Mouse (Mus musculus) left cerebral cortex, postnatal 36 days (tissue): Measurements from ENCODE around the gene Ptx3. TPM values are rescaled to one million over a fixed set of nuclear protein-coding genes. Genes with fewer than 3 reads are reported as not detected.
"Not testable (repeated sequence)": the region's sequence is repeated elsewhere in the genome, so short reads cannot be mapped to it uniquely, and the experiment has no call there.

ENCODE experiments used
- DNase-seq, 2 experiments: peaks; one replicate each; pipeline ENCODE4 v3.0.0; 2021 to 2022; ENCODE audit warnings: low spot score in 2 of 2, mixed read lengths in 1 of 2
- intact Hi-C: fragments of 180-260 bp; cut with DNase I; formaldehyde crosslinking; loops from one replicate; pipeline ENCODE4 v1.15.1; 2025
- total RNA-seq, 2 experiments: library from RNA; stranded (reverse); gene quantifications; 2 replicates each; pipeline ENCODE4 v1.2.3; 2021

Ptx3 gene
- total RNA-seq, result under 1 TPM; 0.20 to 0.54 TPM

- no peak for DNase-seq
- intact Hi-C loops, result loop anchor here (5.0 kb wide), 1 partner anchor 217 kb away; no protein-coding TSS in a partner anchor
Measured at GRCm38 (mm10) chr3:66219655-66220191, at the start of gene Ptx3. TSS of gene Ptx3 (plus strand) at chr3:66219910.

GRCm38 (mm10) chr3:66172907-66173306, 46.8 kb upstream of the Ptx3 start:
- intact Hi-C loops, result no loop called here

DNA sequence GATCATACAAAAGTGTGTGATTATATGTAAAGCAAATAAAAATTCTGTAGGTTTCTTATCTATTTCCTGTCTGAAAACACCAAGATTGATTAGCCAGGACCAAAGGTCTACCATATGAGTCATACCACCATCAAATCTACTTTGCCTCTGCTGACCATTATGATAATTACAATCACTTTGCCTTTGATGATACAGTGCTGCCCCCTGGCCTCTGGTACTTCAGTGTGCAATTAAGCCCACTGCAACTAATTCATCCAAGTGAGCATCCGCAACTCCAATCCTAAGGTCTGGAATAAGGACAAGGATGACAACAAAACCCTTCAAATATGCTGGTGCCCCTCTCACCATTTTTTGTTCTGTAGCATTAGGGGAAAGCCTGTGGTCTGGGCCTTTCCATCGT, 40.1 kb upstream of the Ptx3 start:
- DNase-seq, result no peak
- intact Hi-C loops, result no loop called here

More at GRCm38 (mm10) chr3:66172907-66173306, 46.8 kb upstream of the Ptx3 start:
- DNase-seq, result peak in 1 of 2 experiments; percentile 3

DNA sequence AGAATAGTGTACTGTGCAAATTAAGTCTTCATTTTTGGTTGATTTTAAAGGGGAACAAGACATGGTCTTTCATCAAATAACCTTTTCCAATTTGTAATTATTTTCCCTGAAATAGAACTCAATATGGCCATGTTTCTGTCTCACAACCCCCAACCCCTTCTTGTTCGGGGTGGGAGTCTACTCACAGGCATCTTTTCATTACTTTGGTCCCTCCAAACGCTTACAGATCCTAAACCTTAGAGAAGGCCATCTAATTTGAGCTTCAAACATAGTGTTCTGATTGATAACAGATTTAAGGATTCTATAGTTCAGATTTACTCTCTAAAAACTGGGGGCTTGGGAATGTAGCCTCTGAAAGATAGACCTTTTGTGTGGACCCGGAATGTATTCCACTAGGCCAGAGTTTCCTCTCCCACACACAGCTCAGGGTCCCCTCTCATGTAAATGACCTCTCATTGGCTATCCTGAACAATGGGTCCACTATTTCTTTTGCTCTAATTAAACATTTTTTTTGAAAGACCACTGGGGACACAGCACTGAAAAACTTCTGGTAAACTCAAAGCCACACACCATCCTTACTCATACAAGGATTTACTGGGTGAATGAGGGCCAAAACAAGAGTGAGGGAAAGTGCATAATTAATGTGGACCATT, 25.7 kb upstream of the Ptx3 start:
- DNase-seq, result no peak
- intact Hi-C loops, result no loop called here

DNA sequence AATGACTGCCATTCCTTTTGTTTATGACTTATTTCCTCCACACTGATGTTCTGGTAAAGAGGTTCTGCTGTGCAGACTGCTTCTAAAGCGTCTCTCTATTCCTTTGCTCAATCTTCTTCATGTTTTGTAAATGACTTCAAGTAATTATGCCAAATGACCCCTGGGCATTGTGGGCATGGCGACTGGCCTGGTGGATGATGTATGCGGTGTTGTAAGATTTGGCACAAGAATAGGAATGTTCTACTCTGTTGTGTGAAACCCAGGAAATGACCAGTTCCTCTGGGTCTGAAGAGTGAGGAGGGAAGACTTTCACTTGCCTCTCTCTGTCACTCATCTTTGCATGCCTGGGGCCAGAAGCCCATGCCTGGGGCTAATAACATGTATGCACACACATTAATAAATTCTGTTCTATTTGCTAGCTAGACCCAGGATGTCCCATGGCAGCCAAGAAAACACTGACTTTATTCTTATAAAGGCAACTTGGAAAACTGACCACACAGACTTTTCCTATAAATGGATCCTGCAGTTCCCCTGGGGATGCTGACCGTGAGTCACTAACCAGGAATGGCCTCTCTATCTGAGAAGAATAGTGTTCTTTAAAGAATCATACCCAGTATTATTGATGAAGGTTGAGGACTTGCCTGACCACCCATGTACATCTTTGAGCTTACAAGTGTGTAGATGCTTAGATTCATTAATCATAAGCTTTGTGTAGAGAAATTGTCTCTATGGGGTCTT, 10.7 kb upstream of the Ptx3 start:
- intact Hi-C loops, result no loop called here
- DNase-seq, result no peak

DNA sequence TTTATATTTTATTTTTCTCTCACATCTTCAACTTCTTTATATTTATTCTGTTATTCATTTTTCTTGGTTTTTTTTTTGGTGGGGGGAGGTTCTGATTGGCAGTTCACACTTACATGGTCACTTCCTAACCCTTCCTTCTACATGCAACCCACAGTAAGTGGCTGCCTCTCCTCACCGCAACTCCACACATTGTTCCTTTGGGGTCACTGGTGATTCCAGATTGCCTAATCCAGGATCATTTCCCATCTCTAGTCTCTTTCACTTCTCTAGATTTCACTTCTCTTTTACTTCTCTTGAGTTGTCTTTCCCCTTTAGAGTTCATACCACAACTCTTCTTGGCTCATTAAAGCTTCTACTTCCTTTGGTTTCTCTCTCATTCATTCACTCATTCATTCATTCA, 6.2 kb upstream of the Ptx3 start:
- intact Hi-C loops, result no loop called here
- DNase-seq, result no peak

DNA sequence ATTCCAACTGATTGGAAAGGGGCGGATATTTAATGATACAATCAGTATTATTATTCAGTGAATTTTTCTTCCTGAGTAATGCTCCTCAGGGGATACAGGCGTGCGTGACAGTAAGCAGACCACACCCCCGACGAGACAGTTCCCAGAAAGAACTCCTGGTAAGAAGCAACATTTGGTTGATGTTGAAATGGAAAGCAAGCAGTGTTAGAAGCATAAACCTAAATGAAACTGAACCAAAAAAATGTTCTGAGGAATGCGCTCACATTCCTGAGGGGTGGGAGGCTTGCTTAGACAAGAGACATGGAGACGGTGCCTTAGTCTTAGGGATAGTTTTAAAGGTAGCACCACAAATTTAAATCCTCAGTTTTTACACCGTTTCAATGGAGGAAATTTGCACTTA, 4.0 kb upstream of the Ptx3 start:
- DNase-seq, result no peak

GRCm38 (mm10) chr3:66220554-66221242, 988 bp downstream of the Ptx3 start:
- peak; percentile 43 to 71 for DNase-seq
- intact Hi-C loops, result loop anchor here (5.0 kb wide), 1 partner anchor 218 kb away; no protein-coding TSS in a partner anchor

More for the DNA sequence above, 4.0 kb upstream of the Ptx3 start:
- intact Hi-C loops, result no loop called here

DNA sequence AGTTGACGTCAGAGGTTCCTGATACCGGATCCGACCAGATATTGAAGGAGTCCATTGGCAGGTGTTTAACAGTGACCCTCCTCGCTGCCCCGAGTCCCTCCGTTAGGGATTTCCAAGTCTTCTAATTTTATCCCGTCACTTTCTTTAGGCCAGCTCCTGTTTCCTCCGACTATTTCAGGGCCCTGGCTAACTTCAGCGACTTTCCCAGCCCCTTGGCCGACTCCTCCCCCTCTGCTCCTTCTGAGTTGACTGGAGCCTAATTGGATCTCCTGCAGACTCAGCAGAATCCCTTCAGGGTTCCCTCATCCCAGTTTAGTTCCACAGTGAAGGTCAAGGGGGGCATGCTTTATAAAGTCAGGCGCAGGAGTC, 1.5 kb downstream of the Ptx3 start:
- no peak for DNase-seq
- intact Hi-C loops, result loop anchor here (5.0 kb wide), 1 partner anchor 219 kb away; no protein-coding TSS in a partner anchor

- DNase-seq, result no peak
- intact Hi-C loops, result loop anchor here (5.0 kb wide), 1 partner anchor 223 kb away; no protein-coding TSS in a partner anchor
Measured at GRCm38 (mm10) chr3:66224931-66225537, 5.3 kb downstream of the Ptx3 start.

GRCm38 (mm10) chr3:66236234-66236871, 16.6 kb downstream of the Ptx3 start:
- DNase-seq, result not testable (repeated sequence)
- intact Hi-C loops, result loop anchor here (5.0 kb wide), 1 partner anchor 234 kb away; no protein-coding TSS in a partner anchor

GRCm38 (mm10) chr3:66240476-66240875, 20.8 kb downstream of the Ptx3 start:
- intact Hi-C loops, result no loop called here

GRCm38 (mm10) chr3:66251842-66252241, 32.1 kb downstream of the Ptx3 start:
- DNase-seq, result no peak
- intact Hi-C loops, result no loop called here

More at GRCm38 (mm10) chr3:66240476-66240875, 20.8 kb downstream of the Ptx3 start:
- no peak for DNase-seq

DNA sequence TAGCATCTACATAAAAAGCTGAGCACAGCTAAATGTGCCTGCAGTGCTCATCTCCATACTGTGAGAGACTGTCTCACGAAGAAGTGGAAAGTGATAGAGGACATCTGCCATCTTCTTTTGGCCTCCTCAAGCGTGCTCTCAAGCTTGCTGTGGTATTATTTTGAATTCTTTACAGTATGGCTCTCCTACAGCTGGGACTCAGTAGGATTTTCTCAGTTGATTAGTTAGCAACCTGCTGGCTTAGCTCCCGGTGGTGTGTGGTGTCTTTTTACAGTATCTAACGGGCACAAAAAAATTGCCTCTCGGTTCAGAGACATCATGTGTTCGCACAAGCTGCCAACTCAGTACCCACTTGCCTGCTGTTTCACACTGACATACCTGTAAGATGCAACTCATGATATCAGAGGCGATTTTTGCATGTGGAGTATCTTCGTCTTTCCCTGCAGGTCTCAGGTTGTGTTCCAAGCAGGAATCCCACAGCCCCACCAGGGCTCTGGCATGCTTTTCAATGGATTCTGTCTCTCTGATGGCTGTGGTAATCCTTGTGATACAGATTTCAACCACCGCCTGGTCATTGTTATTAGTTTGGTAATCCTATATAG, 34.9 kb downstream of the Ptx3 start:
- DNase-seq, result peak; percentile 6 to 13
- intact Hi-C loops, result no loop called here

GRCm38 (mm10) chr3:66262319-66262718, 42.6 kb downstream of the Ptx3 start:
- intact Hi-C loops, result no loop called here
- DNase-seq, result no peak

DNA sequence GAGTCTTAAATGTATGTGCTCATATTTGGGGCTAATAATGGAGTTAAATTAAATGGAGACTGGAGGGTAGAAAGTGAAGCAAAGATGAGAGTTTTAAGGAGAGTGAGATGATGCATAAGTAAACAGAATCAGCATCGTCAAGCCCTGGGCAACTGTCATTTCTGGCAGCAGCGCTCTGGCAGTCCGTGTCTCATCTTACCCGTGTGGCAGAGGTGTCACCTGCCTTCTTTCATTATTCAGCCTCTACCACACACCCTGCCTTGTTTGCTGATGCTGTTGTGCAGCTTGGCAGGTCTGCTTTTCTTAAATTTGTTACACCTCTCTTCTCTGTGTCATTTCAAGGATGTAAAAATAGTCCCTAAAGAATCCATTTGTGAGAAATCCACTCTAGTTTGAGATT, 43.6 kb downstream of the Ptx3 start:
- DNase-seq, result no peak
- intact Hi-C loops, result no loop called here
